Mouse (Mus musculus) common myeloid progenitor, adult 5-6 weeks (primary cell): ENCODE measurements around the gene Dpyd. TPM values are rescaled to one million over a fixed set of nuclear protein-coding genes. Genes with fewer than 3 reads are reported as not detected.

Source experiments
- ATAC-seq: replicated peaks from 2 replicates; pipeline ENCODE4 v1.8.0; 2016; ENCODE audit warnings: low read depth, mild to moderate bottlenecking, moderate TSS enrichment, inconsistent platforms; ENCODE audit not compliant: poor library complexity, severe bottlenecking
- total RNA-seq: library from RNA; stranded (forward); fragments of 200-1000, 187-1606 nt; gene quantifications from 2 replicates; pipeline ENCODE4 v1.2.3, GENCODE M21; 2017

The Dpyd gene
- total RNA-seq, 1 experiment from 2014 or later = not detected

DNA sequence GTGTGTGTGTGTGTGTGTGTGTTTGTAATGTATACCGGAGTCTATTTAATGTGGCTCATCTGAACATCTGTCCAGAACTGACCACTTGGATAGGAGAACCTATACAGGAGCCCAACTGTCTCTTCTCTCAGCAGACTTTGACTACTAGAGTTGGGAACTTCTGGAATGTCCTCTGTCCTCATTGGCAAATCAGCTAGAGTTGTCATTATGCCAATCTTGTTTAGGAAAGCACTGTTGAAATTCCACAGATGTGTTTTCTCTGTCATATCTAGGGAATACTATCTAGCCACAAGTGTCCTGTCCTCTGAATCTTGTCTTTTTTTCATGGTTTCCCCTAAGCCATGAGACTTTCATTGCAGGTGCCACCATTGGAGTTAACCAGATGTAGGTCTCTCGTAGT is 718.7 kb downstream of the Dpyd start:
- no peak for ATAC-seq

DNA sequence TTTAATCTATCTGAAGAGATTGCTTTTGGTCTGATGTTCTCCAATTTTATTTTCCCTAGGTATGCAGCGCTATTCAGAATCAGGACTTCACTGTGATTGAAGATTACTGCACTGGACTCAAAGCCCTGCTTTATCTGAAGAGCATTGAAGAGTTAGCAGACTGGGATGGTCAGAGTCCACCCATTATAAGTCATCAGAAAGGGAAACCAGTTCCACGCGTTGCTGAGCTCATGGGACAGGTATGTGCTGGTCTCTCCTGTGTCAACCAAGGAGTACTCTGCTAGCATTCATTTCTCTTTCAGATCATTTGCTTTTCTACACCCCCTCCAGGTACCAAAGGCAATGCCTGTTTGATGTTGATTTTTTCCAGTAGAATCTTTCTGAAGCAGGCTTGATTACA is 752.8 kb downstream of the Dpyd start:
- ATAC-seq = no peak

- no peak for ATAC-seq
Measured at GRCm38 (mm10) chr3:119329063-119329462, 767.1 kb downstream of the Dpyd start.

DNA sequence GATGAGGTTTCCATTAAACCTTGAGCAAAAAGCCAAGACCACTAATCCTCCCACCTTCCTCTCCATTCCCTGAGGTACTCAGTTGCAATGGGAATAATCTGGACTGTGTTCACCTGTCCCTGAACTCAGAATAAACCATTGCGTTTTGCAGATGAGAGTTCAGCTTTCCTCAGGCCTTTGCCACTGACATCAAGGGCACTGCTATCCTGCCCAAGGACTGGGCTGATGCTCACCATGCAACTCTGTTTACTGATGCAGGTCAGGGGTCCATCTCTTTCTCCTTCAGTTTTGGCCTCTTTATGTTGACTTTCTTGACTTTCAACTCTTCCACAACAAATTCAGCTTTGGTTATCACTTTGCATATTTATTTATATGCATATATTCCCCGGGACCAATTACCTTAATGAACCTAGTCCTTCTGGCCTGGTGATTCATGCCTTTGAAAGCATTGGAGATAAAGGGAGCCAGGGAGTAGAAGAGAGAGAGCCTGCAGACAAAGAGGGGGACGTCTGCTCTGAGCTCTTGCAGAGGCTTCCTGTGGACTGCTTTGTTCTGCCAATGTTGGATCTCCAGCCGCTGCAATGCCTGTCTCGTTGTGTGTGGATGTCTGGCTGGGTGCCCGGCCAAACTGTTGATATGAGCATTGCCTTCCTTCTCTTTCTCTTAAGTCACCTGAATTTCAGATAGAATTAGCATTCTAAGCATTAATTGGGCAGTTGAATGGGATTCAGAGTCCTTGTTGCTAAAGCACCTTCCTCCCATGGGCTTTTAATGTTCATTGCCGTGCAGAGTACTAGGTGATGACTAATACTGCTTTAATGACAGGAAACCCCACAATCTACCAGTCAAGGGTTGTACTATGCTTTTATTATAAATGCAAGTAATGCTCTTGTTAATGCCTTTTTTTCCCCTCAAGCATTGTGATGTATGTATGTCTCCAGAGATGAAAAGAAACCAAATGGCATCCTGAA is 771.7 kb downstream of the Dpyd start:
- ATAC-seq = no peak

- no peak for ATAC-seq
Measured at GRCm38 (mm10) chr3:119361555-119362385, 799.8 kb downstream of the Dpyd start.

DNA sequence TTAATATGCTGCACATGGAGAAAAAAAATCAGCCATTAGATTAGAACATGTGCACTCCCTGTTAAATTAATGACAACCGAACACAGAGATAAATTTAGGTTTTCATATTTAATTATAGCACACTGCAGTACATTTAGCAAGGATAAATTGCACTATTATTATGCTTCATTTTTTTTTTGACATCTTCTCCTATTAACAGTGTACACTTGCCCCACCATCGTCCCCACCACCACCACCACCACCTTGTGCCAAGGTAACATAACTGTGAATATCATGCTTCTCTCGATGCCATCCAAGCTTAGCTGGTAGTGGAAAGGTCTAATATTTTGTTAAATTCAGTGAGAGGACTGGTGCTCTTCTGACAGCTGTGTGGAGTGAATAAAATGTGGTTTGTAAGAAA is 800.5 kb downstream of the Dpyd start:
- no peak for ATAC-seq

DNA sequence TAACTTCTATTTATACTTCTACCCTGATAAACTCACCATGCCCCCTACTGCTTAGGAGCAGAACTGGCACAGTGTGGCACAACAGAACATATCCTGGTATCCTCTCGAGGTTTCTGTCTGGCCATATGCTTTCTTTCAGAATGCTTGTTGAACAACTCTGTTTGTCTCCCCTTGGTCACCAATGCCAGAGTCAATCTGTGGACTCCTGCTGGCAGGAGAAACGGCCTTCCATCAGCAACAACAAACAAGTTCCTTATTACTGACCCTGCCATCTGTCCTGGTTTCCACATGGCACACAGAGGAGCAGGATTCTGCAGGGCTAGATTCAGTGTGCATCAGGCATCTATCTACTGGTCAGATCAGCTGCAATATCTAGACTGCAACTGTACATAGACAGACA is 807.0 kb downstream of the Dpyd start:
- ATAC-seq = no peak

- no peak for ATAC-seq
Measured at GRCm38 (mm10) chr3:119381119-119381518, 819.2 kb downstream of the Dpyd start.

DNA sequence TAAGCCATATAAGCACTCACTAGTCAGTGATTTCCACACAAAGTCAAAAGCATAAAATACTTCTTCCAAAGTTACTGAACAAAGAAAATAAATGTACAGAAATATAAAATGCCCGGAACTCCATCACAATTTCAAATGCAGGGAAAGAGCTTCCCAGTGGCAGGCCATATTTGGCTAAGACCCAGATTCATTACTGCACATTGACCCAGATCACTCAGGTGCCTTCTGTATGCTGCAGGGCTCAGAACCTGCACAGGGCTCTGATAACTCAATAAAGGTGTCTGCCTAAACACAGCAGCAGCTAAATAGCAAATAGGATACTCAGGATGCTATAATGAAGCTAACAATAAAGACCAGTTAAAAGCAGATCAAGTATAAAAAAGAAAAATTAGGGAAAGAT is 820.5 kb downstream of the Dpyd start:
- no peak for ATAC-seq

DNA sequence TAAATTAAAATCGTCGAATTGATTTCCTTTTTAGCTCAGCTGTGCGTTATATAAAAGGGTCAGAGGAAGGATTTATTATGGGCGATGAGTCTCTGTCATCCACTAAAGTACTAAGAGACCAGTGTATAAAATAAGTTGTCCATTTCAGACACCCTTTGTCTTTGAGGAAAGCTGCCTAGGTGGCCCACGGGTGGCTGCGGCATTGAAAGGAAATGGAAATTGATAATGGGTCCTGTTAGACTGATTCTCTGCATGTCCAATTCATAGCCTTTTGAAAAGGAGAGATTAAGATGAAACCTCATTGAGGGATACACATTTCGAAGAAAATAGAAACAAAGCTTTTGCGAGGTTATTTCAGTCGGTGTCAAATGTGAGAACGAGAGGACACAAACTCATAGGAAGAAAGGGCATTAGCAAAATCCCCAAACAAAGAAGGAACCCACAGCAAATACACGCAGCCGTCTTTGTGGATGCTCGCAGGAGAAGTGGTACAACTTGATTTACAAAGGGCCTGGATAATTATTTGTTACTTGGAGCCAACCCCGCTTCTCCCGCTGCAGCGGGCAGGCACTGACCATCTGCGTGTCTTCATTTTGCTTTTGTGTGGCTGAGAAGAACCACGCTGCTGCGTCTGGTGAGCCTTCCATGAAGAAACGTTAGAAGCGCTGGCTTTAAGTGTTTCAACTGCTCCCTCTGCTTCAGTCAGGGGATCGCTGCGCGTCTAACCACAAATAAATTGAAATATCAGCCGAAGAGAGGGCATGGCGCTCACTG is 825.6 kb downstream of the Dpyd start:
- ATAC-seq = no peak

DNA sequence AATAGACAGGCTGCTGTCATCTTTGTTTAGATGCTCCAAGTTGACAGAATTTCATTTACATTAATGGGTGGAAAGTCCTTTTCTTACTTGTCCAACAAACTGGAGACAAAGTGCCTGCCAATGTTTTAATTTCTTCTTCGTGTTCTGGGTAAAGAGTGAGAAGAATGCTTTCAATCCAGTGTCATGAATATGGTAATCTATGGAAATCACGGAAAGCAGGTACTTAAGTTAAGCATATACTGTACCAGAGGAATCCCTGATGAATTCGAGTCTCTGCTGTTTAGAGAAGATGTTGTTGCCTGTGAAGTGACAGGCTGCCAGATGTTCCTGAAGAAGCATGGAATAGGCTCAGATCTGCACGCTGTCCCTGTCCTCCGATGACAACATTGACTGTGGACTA is 835.3 kb downstream of the Dpyd start:
- no peak for ATAC-seq

- no peak for ATAC-seq
Measured at GRCm38 (mm10) chr3:119402836-119403728, 841.2 kb downstream of the Dpyd start.

DNA sequence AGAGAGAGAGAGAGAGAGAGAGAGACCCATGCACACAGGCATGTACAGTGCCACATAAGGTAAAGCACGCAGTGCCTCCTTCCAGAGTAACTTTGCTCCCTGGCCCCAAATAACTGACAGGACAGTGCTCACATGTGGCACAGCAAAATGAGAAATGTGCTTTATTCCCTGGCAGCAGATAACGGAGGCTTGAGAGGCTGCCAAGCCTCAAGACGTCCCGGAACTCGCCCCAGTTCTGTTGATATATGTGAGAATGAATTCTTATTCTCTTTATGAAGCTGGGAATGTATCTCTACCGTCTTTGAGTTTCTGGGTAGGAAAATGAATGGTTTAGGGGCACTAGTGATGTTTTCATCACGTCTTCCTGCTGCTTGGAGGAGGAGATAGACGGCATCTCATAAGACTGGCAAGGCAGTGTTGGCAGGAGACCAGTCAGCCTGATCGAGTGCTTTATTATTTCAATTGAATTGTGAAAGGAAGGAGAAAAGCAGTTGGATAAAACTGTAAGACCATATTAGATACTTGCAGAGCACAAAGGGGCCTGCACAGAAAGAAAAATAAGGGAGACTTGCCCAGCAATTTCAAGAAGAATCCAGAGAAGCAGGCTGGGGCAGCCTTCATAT is 857.3 kb downstream of the Dpyd start:
- ATAC-seq = no peak

GRCm38 (mm10) chr3:119419745-119420144 is 857.8 kb downstream of the Dpyd start:
- ATAC-seq = no peak

GRCm38 (mm10) chr3:119431339-119431738 is 869.4 kb downstream of the Dpyd start:
- ATAC-seq = no peak

DNA sequence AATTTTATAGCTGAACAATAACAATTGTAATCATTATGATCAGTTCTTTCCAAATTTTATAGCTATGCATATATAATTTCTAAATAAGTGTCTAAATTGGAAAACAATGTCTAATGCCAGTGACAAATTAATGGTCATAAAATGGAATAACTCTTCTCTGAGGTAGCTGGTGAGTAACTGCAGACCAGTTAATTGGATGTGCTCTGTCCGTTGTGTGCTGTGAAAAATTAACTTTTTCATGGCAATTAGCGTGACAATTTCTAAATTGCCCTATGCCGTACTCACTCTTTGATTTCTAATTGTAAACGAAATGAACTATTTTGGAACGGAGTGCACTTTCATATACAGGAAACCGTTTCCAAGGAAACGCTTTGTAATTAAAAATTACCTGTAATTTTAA is 869.8 kb downstream of the Dpyd start:
- ATAC-seq = no peak

- ATAC-seq = no peak
Measured at GRCm38 (mm10) chr3:119447559-119447958, 885.6 kb downstream of the Dpyd start.

DNA sequence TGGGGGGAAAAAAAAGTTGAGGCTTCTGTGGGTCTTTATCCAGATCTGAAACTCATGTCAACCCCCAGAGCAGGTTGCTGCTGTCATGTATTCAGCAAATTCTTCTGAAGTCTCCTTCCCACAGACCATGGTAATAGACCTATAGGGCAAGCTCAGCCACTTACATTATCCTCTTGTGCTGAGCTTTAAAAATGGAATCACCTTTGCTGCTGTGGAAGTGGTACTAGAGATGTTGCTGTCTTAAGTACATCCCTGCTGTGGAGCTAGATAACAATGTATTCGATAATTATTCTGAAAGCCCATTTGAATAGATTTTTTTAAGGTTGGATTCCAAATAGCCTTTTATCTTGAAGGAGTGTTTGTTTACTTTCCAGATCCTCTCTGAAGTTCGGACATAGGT is 902.1 kb downstream of the Dpyd start:
- ATAC-seq = no peak

- ATAC-seq = no peak
Measured at GRCm38 (mm10) chr3:119464479-119464878, 902.5 kb downstream of the Dpyd start.
